Mouse (Mus musculus): Measurements from ENCODE around the gene Ubap2. TPM values are rescaled to one million over a fixed set of nuclear protein-coding genes. Genes with fewer than 3 reads are reported as not detected.

The Ubap2 gene
- total RNA-seq, 2 experiments from 2014 or later: 39.0 to 46.7 TPM

DNA sequence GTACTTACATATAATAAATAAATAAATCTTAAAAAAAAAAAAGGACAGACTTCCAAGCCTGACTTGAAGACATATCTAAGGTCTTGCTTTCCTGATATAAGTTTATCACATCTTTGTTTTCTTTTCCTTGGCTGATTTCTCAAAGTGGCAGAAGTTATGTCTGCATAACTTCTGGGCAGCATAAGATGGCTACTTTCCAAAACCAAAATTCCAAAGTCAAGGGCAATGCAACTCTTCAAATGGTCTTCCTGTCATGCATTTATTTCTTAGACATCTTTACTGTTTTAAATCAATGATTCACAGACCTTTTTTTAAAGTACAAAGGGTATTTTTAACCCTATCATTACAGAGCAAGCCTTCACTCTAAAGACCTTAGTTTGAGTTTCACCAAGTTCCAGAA, 14.3 kb downstream of the Ubap2 start:
- DNase-seq: no peak

DNA sequence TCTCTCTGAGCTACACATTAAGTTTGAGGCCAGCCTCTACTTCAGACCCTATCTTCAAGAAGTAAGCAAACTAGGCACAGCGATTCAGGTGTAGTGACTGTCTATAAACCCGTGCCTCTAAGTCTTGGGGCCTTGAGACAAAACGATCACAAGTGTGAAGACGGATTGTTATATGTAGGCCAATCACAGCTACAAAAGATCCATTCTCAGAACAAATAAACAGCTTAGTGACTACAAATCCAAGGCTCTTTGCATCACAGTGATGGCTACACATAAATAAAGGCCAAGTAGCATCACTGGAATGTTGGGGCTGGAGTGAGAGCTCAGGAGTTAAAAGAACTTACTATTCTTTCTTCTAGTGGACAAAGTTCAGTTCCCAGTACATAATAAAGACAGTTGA, 15.9 kb downstream of the Ubap2 start:
- no peak for DNase-seq

DNA sequence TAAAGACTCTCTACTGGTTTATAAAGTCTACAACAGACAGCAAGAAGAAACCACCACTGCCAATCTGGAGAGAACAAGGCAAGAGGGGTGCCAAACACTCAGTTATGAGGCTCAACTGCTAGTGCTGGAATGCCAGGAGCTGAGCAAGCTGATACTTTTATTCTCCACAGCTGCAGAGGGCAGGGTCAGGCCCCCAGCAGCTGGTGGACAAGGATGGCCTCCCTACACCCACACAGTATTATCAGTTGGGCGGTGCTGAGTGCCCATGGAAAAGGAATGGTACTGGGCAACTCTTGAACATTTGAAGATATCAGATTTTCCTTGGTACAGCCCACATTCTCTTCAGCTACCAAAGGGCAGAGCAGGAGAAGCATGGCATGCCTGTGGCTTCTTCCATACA, 17.2 kb downstream of the Ubap2 start:
- DNase-seq: no peak

DNA sequence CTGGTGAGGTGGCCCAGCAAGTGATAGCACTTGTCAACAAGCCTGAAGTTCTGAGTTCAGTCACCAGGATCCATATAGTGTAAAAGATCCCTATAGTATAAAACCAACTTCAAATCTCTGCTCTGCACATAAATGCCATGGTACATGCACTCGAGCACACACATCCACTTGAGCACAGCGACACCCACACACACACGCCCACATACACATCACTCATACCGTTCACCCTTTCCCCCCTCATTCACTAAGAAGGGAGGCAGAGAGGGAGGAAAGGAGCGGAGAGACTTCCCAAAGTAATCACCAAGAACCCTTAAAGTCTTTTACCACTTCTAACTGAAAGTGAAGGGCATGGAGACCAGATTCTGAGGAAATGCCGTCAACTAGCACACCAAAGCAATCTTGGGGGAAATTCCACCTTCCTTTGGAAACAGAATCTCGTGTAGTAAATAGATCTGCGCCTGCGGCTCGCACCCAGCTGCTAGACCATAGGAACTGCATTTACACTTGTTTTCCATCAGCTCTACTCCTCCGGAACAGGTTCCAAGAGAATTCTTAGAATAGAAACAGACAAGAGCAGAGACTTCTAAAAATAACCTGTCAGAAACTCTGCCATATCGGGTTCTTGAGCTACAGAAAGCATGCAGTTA, 19.3 kb downstream of the Ubap2 start:
- DNase-seq: no peak

DNA sequence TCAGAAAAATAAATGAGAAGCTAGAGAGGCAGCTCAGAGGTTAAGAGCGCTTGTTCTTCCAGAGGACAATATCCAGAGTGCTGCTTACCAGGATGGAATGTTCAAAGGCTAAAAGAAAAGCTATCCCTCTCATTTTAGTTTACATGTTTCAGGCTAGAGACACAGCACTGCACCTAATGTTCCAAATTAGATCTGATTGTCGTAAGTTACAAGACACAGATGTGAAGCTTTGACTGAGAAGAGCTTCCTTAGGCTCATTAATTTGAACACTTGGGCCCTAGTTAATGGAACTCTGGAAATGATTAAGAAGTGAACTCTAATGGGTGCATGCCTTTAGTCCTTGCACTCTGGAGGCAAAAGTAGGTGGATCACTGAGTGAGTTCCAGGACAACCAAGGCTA, 21.2 kb downstream of the Ubap2 start:
- DNase-seq: no peak

DNA sequence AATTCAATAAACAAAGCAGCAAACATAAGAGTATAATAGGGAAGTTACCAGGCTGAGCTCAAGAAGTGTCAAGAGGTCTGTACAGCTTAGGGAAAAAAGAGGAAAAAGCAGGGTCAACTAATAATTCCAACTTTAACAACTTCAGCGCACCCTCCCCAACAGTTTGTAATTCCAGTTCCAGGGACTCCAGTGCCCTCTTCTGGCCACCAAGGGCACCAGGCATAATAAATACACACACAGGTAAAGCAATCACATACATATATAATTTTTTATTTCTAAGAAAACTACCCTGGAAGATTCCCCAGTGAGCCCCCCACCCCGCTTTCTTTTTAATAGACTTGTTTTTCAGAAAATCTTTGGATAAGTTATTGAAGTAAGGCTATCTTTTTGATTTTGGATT, 29.5 kb downstream of the Ubap2 start:
- DNase-seq: no peak

DNA sequence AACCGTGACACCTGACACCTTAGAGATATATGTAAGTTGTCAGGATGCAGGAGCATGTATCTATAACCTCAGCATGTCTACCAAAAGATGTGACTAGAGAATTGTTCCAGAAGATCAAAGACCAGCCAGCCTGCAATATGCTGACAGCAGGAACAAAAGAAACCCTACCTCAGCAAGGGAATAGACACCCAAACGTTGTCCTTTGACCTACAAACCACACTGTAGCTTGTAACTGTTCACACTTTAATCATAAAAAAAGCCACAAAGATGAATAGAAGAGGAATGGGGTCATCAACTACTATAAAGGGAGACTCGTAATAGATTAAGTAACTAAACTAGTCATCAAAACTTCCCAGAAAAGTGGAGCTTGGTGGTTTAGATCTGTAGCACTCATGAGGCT, 34.0 kb downstream of the Ubap2 start:
- DNase-seq: no peak

DNA sequence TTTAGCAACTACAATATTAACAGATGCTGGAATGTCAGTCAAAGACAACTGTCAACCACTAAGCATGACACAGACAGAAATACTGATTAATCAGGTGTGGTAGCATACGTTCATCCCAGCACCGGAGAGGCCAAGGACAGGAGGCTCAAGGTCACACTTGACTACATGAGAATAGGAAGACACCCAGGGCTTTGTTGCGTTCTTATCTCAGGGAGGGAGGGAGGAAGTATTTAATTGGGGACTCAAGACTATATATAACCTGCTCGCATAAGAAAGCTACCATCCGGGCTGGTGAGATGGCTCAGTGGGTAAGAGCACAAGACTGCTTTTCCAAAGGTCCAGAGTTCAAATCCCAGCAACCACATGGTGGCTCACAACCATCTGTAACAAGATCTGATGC, 39.3 kb downstream of the Ubap2 start:
- no peak for DNase-seq

DNA sequence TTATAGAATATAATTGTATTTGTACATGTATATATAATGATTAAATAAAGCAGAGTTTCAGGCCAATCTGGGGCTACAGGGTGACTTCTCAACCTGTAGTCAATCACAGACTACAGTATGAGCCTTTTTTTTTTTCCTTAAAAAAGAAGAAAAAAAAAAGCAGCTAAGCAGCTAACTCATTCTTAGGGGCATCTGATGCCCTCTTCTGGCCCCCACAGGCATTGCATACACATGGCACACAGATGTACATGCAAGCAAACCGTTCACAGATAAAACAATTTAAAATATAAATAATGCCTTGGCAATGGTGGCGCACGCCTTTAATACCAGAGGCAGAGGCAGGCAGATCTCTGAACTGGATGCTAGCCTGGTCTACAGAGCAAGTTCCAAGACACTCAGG, 48.6 kb downstream of the Ubap2 start:
- DNase-seq: peak; percentile 60

DNA sequence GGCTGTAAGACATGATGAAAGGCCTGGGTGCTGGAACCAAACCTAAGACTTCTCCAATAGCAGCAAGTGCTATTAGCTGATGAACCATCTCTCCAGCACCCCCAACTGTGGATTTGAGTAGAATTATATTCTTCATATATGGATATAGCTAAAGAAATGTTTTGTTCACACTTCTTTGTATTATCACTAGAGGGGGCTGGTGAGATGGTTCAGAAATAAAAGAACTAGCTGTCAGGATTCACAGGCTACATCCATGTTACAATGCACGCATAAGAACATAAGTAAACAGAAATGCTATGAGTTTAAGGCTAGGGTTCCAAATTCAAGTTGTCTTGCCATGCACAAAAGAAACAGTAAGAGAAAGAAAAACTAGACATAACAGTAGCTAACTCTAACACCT, 49.5 kb downstream of the Ubap2 start:
- no peak for DNase-seq

DNA sequence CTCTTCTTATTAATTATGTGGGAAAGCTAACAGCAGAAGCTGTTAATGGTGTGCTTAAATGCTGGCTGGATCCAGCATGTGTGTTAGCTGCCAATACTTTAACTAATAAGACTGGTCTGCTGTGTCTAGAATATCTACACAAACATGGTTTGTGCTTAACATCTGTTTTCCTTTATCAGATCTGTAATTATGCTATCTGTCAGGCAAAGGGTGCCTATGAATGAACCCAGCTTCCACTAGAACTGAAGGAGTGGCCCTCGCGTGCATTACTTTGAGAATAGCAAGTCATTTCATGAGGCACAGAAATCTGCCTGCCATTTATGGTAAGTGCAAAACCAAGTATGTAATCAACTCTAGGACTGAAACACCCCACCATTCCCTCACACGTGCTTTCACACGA, 66.9 kb downstream of the Ubap2 start:
- no peak for DNase-seq

DNA sequence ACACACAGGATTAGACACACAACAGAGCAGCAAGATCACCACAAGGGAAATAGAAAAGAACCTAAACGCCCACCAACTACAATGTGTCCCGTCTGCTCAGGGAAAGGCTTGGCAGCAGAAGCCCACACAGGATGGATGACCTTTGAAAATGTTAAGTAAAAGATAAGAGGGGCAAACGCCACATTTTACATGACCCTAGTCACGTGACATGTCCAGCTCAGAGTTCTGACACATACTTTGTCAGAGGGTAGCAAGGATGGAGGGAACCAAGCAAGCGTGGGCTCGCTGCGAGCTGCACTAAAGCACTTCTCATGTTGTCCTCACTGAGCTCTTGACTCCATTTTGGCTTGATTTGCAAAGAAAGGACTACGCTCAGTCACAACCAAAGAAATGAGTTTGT, 69.2 kb downstream of the Ubap2 start:
- DNase-seq: no peak

DNA sequence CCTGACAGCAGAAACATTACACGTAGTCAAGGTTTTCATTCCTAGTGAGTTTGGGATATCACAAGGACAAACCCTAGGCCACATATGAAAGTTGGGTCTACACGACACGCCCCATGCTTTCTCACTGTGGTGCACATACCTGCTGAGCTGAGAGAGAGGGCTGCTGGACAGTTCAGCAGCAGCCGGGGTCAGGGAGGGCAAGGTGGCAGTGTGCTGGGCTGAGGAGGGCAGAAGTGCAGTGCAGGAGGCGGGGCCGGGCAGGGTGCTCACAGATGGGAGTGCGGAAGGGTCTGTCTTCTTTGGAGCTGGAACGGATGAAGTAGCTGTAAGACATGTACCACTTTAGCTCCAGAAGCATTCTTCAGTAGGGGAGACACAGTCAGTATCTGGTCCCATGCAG, 72.8 kb downstream of the Ubap2 start:
- DNase-seq: no peak

DNA sequence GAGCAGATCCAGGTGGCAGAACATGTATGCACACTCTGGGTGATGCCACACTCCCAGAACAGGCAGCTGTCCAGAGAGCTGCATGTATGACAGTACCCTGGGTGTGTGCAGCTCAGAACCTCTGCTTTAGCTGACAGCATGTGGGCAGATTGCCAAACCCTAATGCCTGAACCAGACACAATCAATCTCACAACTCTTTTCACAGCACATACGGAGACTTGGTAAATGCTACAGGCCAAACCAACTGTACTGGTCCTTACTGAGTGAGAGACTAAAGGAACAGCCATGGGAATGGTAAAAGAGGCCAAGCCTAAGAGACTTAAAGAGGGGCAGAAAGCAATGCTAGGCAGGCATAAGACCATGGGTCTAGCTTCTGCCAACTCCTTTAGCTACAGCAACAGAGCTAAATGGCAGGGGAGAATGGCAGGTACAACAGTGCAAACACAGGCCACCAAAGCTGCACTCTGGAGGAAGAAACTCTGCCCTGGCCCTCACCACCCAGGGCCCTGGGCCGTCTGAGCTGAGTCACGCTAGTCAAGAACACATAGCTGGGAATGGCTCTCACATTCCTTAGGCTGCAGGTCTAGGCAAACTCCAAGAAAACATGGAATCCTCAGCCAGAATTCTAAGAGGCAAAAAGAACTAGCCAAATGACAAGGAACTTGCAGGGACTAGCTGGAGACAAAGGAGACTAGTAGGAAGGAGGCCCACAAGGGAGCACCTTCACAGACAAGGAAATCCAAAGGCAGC, 77.9 kb downstream of the Ubap2 start:
- DNase-seq: peak; percentile 46

DNA sequence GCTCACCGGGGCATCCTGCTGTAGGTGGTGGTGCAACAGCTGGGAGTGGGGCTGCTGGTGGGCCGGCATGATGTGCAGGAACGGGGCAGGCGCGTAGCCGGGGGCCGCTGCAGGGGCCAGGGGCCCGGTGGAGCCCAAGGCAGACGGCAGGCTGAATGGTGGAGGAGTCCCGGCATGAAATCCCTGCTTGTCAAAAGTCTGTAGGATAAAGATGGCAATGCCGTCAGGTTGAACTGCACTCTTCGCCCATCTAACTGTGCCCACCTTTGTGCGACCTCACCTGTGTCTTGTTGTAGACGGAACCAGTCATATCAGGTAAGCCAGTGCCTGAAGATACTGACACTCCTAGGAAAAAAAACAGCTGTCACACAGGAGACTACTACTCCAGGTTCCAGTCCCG, 79.6 kb downstream of the Ubap2 start:
- no peak for DNase-seq

DNA sequence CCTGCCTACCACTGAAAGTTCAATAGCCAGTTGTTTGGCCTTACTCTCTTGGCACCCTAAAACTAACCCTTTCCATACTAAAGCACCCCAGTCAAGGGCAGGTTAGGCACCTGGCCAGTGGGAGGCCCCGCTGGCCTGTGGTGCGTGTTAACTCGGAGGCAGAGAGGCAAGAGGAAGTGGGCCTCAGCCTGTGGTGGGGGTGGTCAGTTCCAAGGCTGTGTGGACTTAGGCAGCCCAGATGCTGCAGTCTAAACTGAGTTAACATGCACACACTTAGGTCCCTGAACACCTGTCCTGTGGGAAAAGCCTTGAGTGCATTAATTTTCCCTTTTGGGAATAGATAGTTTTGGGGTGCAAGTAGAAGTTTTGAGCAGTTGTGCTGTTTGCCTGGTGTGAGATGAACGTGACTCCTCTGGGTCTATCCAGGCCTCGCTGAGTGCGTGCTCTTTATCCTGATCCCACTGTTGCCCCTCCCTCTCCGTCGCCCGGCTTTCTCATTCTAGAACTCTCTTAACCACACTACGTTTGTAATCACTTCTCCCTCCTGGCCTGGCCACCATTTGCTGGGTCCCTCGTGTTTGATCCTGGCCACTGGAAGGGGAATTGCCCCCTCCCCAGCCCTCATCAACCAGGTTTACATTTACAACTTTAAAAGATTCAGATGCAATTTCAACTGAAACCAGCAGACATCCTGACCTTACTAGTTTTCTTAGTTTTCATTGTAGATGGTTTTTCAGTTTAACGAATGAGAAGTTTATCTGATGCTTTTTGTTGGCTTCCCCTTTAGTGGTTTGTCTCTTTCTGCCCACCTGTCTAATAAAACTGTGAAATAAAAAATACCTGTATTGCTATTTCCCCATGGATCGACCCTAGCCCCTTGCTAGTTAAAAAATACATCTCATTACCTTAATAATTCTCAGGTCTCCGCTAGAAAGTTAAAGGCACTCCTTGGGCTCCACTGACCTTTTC, 82.1 kb downstream of the Ubap2 start:
- no peak for DNase-seq

DNA sequence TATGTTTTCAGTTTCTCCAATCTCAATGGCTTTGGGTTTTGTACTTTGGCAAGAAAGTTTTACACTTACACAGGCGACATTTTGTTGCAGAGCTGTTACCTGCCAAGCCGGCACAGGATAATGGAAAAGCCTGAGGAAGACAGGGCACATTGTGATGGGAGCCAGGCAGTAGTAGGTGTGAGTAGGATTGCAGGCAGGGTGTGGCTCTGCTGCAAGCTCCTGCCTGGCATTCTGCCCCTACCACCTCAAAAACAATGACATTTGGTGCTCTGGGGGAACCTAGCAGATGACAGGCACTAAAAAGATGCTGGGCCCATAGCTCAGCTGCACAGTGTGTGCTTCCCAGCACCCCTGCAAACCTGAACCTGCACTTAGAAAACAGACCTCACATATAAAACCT, 85.1 kb downstream of the Ubap2 start:
- DNase-seq: no peak

DNA sequence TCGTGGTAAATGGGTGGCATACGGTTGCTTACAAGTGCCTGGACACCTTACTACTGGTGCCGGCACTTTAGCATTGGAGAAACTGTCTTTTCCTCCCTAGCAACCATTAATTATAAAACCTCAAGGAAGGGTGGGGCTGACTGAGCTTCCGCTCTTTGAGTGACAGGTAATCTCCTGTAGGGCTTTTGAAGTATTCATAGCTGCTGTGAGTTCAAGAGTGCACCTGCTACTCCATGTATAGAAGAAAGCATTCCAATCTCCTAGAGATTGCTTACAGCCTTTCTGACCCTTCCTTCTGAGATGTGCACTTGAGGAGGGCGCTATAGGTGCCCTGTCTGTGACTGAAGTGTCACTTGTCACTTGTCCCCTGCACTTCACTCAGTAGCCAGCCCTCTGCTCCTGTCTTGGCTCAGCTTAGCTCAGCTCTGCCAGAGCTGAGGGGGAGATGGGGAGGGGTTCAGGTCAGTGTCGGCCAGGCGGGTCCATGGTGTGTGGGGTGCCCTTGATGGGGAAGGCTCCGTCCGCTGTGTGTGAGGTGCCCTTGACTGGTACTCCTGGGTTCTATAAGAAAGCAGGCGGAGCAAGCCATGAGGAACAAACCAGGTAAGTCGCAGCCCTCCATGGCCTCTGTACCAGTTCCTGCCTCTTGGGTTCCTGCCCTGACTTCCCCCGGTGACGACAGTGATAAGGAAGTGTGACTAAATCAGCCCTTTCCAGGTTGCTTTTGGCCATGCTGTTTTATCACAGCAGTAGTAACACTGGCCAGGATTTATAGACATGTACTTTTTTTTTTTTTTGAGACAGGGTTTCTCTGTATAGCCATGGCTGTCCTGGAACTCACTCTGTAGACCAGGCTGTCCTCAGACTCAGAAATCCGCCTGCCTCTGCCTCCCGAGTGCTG, 94.9 kb downstream of the Ubap2 start:
- no peak for DNase-seq

DNA sequence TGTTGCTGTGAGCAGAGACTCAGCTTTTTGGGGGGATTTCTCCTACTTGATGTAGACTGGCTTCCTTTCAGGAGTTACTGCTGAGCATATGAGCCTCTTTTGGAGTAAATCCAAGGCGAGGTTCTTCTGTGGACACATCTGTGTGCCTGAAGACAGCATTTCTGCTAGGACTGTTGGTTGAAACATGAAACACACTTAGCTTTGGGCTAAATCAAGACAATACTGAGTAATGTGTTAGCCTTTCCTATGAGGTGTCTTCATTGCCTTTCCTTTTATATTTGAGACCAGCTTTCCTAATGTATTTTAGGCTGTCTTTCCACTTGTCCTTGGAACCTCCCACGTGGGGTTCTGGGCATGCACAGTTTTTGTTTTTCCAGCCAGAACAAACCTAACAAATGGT, 100.3 kb downstream of the Ubap2 start:
- DNase-seq: no peak

DNA sequence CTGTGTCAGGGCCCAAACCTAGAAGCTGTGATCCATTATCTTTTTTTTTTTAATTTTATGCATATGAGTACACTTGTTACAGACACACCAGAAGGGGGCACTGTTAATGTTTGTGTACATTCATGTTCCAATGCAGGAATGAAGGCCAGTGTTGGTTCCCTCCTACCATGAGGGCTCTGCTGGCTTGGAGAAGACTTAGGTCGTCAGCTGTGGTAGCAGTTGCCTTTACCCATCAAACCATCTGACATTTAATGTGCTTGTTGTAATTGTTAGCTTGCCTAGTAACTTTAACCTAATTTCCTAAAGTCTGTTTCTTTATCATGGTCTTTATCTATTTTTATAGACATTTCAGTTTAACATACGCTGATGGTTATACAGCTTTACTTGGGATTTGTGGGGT, 104.0 kb downstream of the Ubap2 start:
- DNase-seq: no peak

DNA sequence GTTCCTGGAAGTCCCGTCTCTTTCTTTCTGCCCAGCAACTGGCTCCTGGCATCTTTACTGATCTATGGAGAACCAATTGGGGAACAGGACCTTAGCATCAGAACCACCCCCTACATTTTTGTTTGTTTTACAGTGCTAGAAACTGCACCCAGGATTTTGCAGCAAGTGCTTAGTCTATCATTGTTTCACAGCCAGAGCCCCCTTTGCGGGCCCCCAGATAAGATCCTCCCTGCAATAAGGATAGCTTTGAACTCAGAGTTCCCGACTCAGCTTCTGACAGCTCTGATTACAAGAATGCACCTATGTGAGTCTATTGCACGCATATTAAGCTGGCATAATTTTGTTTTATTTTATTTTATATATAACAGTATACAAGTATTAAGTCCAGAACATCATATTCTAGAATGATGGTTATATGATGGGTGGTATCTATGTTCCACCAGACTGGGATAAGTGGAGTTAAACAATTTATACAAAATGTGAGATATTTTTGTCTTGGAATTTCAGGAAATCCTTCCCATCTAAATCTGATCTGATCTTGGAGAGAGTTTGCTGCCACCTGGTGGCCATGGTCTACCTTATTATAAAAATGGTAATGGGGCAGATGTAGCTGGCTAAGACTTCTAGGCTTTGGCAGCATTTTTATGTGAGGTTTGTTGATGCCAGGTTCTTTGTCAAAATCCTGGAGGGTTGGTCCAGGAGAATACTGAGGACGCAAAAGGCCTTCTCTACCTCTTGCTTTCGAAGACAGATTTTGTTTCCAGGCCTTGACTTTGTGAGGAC, 109.1 kb downstream of the Ubap2 start:
- peak; percentile 90 for DNase-seq

Measured in adrenal gland, postnatal 10 days (tissue).